Mouse (Mus musculus): Measurements from ENCODE around the gene Zbtb44. TPM values are rescaled to one million over a fixed set of nuclear protein-coding genes. Genes with fewer than 3 reads are reported as not detected.

The Zbtb44 gene
- polyA plus RNA-seq, 1 experiment, result 9.3 TPM

GRCm38 (mm10) chr9:31119882-31120532 is 89.6 kb downstream of the Zbtb44 start:
- Histone ChIP-seq H3K4me3 (replicated peaks; ENCODE audit: control insufficient read depth, low read depth, low read length) (no peak overlapping the region), H3K27ac (ENCODE audit: control insufficient read depth, insufficient read depth, low read depth, low read length, poor library complexity) (no peak overlapping the region), H3K4me1 (ENCODE audit: control insufficient read depth, insufficient read depth, low read length) (no peaks in the 10 kb centered on the region; the same call in 1 of the 2 replicates)
- 60% methylated on average over 11 of the region's 11 CpGs for WGBS
- TF ChIP-seq POLR2A (IDR thresholded peaks at IDR 0.05; ENCODE audit: borderline replicate concordance, control insufficient read depth, low read depth, low read length), result no peak
- no peak for TF ChIP-seq CTCF (IDR thresholded peaks at IDR 0.05; ENCODE audit: control insufficient read depth, insufficient read depth, low read length)

- Histone ChIP-seq H3K27ac (ENCODE audit: control insufficient read depth, insufficient read depth, low read depth, low read length, poor library complexity) (no peak overlapping the region), H3K4me3 (replicated peaks; ENCODE audit: control insufficient read depth, low read depth, low read length) (no peak overlapping the region), H3K4me1 (ENCODE audit: control insufficient read depth, insufficient read depth, low read length) (no peaks in the 10 kb centered on the region; the same call in 1 of the 2 replicates)
- 62% methylated on average over 4 of the region's 4 CpGs for WGBS
- TF ChIP-seq CTCF (IDR thresholded peaks at IDR 0.05; ENCODE audit: control insufficient read depth, insufficient read depth, low read length), result no peak
- no peak for TF ChIP-seq POLR2A (IDR thresholded peaks at IDR 0.05; ENCODE audit: borderline replicate concordance, control insufficient read depth, low read depth, low read length)
Observed at GRCm38 (mm10) chr9:31120533-31120915, 90.1 kb downstream of the Zbtb44 start.

- 77% methylated on average over 13 of the region's 13 CpGs for WGBS
- no peak for TF ChIP-seq POLR2A (IDR thresholded peaks at IDR 0.05; ENCODE audit: borderline replicate concordance, control insufficient read depth, low read depth, low read length)
- TF ChIP-seq CTCF (IDR thresholded peaks at IDR 0.05; ENCODE audit: control insufficient read depth, insufficient read depth, low read length), result no peak
- Histone ChIP-seq H3K4me1 (ENCODE audit: control insufficient read depth, insufficient read depth, low read length) (no peaks in the 10 kb centered on the region; the same call in 1 of the 2 replicates), H3K27ac (ENCODE audit: control insufficient read depth, insufficient read depth, low read depth, low read length, poor library complexity) (no peak overlapping the region), H3K4me3 (replicated peaks; ENCODE audit: control insufficient read depth, low read depth, low read length) (no peak overlapping the region)
Observed at GRCm38 (mm10) chr9:31122464-31123030, 92.1 kb downstream of the Zbtb44 start.

Other genes starting within 250 kb of the Zbtb44 start
- gene Adamts15, start 108.2 kb upstream of the Zbtb44 start, polyA plus RNA-seq (2011; ENCODE audit: insufficient read depth, insufficient read length, low replicate concordance, missing spikeins), result 0.77 and 0.90 TPM in 2 replicates
- not detected in 2 replicates for gene Adamts8, start 88.1 kb upstream of the Zbtb44 start, polyA plus RNA-seq (2011; ENCODE audit: insufficient read depth, insufficient read length, low replicate concordance, missing spikeins)
- 2.0 and 5.4 TPM in 2 replicates for gene St14, start 101.2 kb downstream of the Zbtb44 start, polyA plus RNA-seq (2011; ENCODE audit: insufficient read depth, insufficient read length, low replicate concordance, missing spikeins)
- 80.6 and 102 TPM in 2 replicates for gene Aplp2, start 181.2 kb downstream of the Zbtb44 start, polyA plus RNA-seq (2011; ENCODE audit: insufficient read depth, insufficient read length, low replicate concordance, missing spikeins)
- gene Prdm10, start 249.9 kb downstream of the Zbtb44 start, polyA plus RNA-seq (2011; ENCODE audit: insufficient read depth, insufficient read length, low replicate concordance, missing spikeins), result 5.0 and 9.6 TPM in 2 replicates

Data from bone marrow, adult 2 months (tissue).